Mouse (Mus musculus) lung, adult 2 months (tissue): ENCODE results near the gene Slco1a6.

Source experiments
- CTCF ChIP-seq: fragments of 200-500 bp; IDR thresholded peaks from 2 replicates; pipeline ENCODE4 v1.5.1; 2011; ENCODE audit warnings: mild to moderate bottlenecking, low read length, control low read depth; ENCODE audit not compliant: insufficient read depth
- POLR2A ChIP-seq: fragments of 200-500 bp; IDR thresholded peaks from 2 replicates; pipeline ENCODE4 v1.6.1; 2011; ENCODE audit warnings: low read depth, mild to moderate bottlenecking, control low read depth, low read length, borderline replicate concordance; ENCODE audit errors: extremely low read depth

- TF ChIP-seq POLR2A (no peak), CTCF (no peak)
Observed at GRCm38 (mm10) chr6:142045746-142046145, 162.6 kb downstream of the Slco1a6 start.
